Mouse (Mus musculus): ENCODE data around the gene Glt8d2.

DNA sequence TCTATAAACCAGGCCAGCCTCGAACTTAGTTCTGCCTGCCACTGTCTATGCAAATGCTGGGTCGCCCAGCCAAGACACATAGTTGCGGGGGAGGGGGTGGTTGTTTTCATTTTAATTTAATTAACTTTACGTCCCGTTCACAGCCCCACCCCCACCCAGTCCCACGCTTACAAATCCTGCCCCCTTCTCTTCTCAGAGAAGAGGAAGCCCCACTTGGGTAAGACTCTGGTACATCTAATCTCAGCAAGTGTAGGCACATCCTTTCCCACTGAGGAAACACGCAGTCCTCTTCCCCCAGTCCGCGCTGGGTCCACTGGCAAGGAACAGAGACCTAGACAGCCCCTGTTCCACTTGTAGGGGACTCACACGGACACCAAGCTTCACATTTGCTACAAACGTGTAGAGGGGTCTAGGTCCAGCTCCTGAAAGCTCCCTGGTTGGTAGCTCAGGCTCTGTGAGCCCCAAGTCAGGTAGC is 61.3 kb downstream of the Glt8d2 start:
- TF ChIP-seq CTCF (IDR thresholded peaks at IDR 0.05; ENCODE audit: low read depth) (no peak), EP300 (IDR thresholded peaks at IDR 0.05; ENCODE audit: low read depth) (no peak)

Data from heart, postnatal 0 days (tissue).